Mouse (Mus musculus) bone marrow, adult 2 months (tissue): ENCODE results near the gene Luc7l3. TPM values are rescaled to one million over a fixed set of nuclear protein-coding genes. Genes with fewer than 3 reads are reported as not detected.

ENCODE experiments used
- H3K27ac ChIP-seq: fragments of 200-500 bp; 2 replicates; pipeline ENCODE4 v1.5.1; 2012; ENCODE audit warnings: low read depth, mild to moderate bottlenecking, control low read depth, inconsistent platforms, low read length; ENCODE audit not compliant: control insufficient read depth, poor library complexity, insufficient read depth
- H3K4me1 ChIP-seq: fragments of 200-500 bp; 2 replicates; pipeline ENCODE4 v1.6.1; 2011; ENCODE audit warnings: low read length; ENCODE audit not compliant: control insufficient read depth, insufficient read depth
- H3K4me3 ChIP-seq: fragments of 200-500 bp; replicated peaks from 2 replicates; pipeline ENCODE3; 2011; ENCODE audit warnings: mild to moderate bottlenecking, low read depth, low read length, control low read depth; ENCODE audit not compliant: control insufficient read depth
- CTCF ChIP-seq: fragments of 200-500 bp; IDR thresholded peaks from 2 replicates; pipeline ENCODE4 v1.5.1; 2011; ENCODE audit warnings: low read length, control low read depth; ENCODE audit not compliant: control insufficient read depth, insufficient read depth
- POLR2A ChIP-seq: fragments of 200-500 bp; IDR thresholded peaks from 2 replicates; pipeline ENCODE4 v1.6.1; 2011; ENCODE audit warnings: low read depth, mild to moderate bottlenecking, control low read depth, low read length, borderline replicate concordance; ENCODE audit not compliant: control insufficient read depth
- WGBS: fragments of 180-500 bp; shearing (Covaris S2); methylation state at CpG from one replicate; pipeline ENCODE4 v1.1.7; 2018; 5-methylcytosine and 5-hydroxymethylcytosine counted together
- polyA plus RNA-seq: library from polyadenylated mRNA; stranded (reverse); fragments of >200 nt; gene quantifications from 2 replicates; pipeline ENCODE4 v1.2.4, GENCODE M21; 2011; ENCODE audit warnings: low replicate concordance; ENCODE audit not compliant: missing spikeins, insufficient read depth, insufficient read length

The Luc7l3 gene
- polyA plus RNA-seq, 1 experiment: 213 TPM

DNA sequence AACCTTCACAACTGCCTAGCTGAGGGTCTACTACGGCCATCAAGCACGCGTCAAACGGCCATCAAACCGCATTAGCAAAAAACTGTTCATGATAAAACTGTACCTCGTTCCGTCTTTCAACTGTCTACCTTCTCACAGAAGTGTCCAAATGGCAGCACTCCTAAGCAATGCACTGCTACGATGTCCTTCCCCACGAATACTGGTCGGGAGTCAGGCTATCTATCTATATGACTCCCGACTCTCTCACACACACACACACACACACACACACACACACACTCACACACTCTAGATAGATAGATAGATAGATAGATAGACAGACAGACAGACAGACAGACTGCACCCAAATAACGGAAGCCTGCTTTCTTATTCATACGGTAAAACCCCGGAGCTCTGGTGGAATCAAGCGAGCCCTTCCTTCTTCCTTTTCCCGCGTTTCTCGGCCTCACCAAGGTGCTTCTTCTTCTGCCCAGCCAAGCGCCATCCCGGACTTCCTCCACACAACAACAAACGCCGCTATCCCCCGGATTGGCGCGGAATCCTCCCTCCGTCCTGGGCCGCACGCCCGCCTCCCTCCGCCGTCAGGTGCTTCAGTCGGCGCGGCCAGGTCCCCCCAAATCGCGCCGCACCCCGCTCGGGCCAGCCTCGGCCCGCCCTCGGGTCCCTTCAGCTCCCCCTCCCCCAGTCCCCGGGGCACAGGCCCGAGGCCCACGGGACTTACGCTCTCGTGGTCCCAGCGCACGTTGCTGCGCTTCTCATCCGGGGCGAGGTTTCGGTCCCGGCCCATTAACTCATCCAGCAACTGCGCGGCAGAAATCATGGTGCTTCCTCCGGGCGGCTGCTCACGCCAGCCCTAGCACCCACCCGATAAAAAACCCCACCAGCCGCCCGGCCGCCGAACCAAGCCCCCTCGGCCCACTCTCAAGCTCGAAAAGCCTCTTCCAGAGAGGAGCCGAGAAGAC is 538 bp downstream of the Luc7l3 start:
- under 1% methylated on average over 67 of the region's 67 CpGs for WGBS
- peak overlapping the region; percentile 99 for H3K27ac ChIP-seq
- H3K4me3 ChIP-seq: peak overlapping the region; percentile 96
- no peaks in the 10 kb centered on the region; the same call in 1 of the 2 replicates for H3K4me1 ChIP-seq
- TF ChIP-seq POLR2A (0 out of 2 replicates have a peak, but pooled peaks have one; percentile 8), CTCF (no peak)

GRCm38 (mm10) chr11:94318056-94318455 is 3.7 kb downstream of the Luc7l3 start:
- Histone ChIP-seq H3K4me1 (no peaks in the 10 kb centered on the region; the same call in 1 of the 2 replicates), H3K27ac (0 out of 2 replicates have a peak overlapping the region, but pooled peaks have one; percentile 14), H3K4me3 (no peak overlapping the region)
- 66% methylated on average over 5 of the region's 5 CpGs for WGBS
- no peak for TF ChIP-seq POLR2A
- TF ChIP-seq CTCF: no peak

GRCm38 (mm10) chr11:94317515-94317914 is 4.3 kb downstream of the Luc7l3 start:
- 23% methylated on average over 4 of the region's 4 CpGs for WGBS
- TF ChIP-seq POLR2A (no peak), CTCF (no peak)
- Histone ChIP-seq H3K4me3 (no peak overlapping the region), H3K27ac (no peak overlapping the region), H3K4me1 (no peaks in the 10 kb centered on the region; the same call in 1 of the 2 replicates)

GRCm38 (mm10) chr11:94317014-94317413 is 4.8 kb downstream of the Luc7l3 start:
- 59% methylated on average over 1 of the region's 1 CpGs for WGBS
- Histone ChIP-seq H3K4me1 (no peaks in the 10 kb centered on the region; the same call in 1 of the 2 replicates), H3K4me3 (no peak overlapping the region), H3K27ac (no peak overlapping the region)
- TF ChIP-seq CTCF (no peak), POLR2A (no peak)

DNA sequence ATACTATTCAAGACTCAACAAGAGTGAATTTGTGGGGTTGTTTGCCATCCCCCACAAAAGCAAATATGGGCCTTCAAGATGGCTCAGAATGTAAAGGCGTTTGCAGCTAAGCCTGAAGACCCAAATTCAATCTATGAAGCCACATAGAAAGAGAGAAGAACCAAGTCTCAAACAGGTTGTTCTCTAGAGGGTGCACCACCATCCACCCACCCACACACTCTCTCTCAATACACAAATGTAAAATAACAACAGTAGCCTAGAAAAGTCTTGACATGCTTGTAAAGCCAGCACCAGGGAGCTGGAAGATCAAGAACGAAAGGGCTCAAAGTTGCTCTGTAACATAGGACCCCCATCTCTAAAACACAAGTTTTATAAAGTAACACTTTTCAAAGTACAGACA is 5.3 kb downstream of the Luc7l3 start:
- TF ChIP-seq CTCF (no peak), POLR2A (no peak)
- Histone ChIP-seq H3K4me3 (no peak overlapping the region), H3K27ac (no peak overlapping the region), H3K4me1 (no peaks in the 10 kb centered on the region; the same call in 1 of the 2 replicates)
- 79% methylated on average over 2 of the region's 2 CpGs for WGBS

DNA sequence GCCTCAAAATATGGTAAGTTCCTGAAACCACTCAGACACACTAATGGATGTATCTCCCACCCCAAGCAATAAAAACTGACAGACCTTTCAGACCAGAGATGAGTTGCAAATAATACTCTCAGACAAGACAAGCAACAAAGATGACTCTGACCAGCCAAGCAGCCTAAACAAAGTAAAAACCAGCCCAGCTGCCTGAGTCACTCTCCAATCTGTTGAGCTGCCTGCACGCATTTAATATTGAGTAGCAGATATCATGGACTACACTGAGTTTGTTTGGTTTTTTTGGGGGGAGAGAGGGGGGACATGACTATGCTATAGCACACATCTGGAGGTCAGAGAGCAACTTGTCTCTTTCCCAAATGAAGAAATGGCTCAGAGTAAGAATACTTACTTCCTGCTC is 6.5 kb downstream of the Luc7l3 start:
- WGBS: 63% methylated on average over 1 of the region's 1 CpGs
- Histone ChIP-seq H3K4me1 (no peaks in the 10 kb centered on the region; the same call in 1 of the 2 replicates), H3K27ac (no peak overlapping the region), H3K4me3 (no peak overlapping the region)
- no peak for TF ChIP-seq CTCF
- TF ChIP-seq POLR2A: no peak

- no peak for TF ChIP-seq POLR2A
- TF ChIP-seq CTCF: no peak
- Histone ChIP-seq H3K4me1 (no peaks in the 10 kb centered on the region; the same call in 1 of the 2 replicates), H3K27ac (no peak overlapping the region), H3K4me3 (no peak overlapping the region)
- WGBS: 60% methylated on average over 2 of the region's 2 CpGs
Observed at GRCm38 (mm10) chr11:94314098-94314652, 7.6 kb downstream of the Luc7l3 start.

GRCm38 (mm10) chr11:94312733-94313132 is 9.1 kb downstream of the Luc7l3 start:
- H3K27ac ChIP-seq: no peak overlapping the region
- no peak overlapping the region for H3K4me3 ChIP-seq
- H3K4me1 ChIP-seq: no peaks in the 10 kb centered on the region; the same call in 1 of the 2 replicates
- TF ChIP-seq POLR2A (no peak), CTCF (no peak)
- WGBS: 83% methylated on average over 1 of the region's 1 CpGs
